Mouse (Mus musculus): ENCODE measurements around the gene Olfr1168. TPM values are rescaled to one million over a fixed set of nuclear protein-coding genes. Genes with fewer than 3 reads are reported as not detected.
"Not testable (repeated sequence)": the region's sequence is repeated elsewhere in the genome, so short reads cannot be mapped to it uniquely, and the experiment has no call there.

Gene Olfr1168
- not detected for total RNA-seq (2021)

DNA sequence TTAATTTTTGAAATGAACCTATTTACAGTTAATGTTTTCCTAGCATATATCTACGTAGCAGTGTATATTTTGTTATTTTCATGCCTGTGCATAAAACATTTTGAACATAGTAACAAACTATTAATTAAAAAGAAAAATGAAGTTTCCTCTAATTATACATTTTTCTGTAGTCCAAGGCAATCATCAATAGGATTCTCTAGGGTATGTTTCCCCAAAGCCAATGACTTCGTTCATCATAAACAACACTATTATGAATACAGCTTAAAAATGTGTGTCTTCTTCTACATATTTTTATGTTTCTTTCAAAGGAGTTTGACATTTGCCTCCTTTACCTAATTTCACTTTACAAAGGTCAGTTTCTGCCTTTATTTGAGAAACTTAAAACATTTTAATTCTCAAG is at the start of gene Olfr1168:
TSS of gene Olfr1168 (plus strand) at position 301 of the 400 bp plus-strand sequence.
- DNase-seq (ENCODE audit: low spot score), result no peak
- intact Hi-C loops (cut with DNase I), result no loop called here

DNA sequence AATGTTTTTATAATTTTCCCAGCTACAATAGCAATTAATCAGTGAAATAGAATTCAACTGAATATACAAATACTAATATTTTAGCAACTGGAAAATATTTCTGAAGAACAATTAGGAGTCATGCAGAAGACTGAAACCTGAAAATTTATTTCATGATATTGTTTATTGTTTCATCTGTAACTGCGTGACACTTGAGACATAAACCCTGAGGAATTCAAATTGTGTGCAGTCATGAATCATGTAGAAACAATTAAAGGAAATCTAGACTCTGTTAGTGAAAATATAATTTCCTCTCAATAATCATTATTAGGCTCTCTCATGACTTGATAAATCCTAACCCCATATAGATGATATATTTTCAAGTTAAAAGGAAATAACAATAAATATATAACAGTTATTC is 26.6 kb upstream of the Olfr1168 start, which contains the start of gene Olfr1167:
TSS of gene Olfr1167 (minus strand) at position 101 of the 400 bp plus-strand sequence.
- DNase-seq (ENCODE audit: low spot score); intact Hi-C loops (cut with DNase I): not testable (repeated sequence)

DNA sequence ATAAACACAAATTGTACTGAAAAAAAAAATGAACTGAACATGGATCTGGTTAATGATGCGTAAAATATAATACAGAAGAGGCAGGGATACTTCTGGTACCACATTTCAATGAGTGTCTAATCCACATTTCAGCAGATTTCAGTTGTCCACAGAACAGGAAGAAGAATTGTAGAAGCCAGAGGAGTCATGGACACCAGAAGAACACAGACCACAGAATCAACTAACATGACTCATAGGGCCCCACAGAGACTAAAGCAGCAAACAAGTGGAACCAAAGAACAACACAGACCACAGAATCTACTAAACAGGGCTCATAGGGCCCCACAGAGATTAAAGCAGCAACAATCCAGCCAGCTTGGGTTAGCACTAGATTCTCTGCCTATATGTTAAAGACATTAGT is 39.1 kb downstream of the Olfr1168 start:
- intact Hi-C loops (cut with DNase I), result no loop called here

DNA sequence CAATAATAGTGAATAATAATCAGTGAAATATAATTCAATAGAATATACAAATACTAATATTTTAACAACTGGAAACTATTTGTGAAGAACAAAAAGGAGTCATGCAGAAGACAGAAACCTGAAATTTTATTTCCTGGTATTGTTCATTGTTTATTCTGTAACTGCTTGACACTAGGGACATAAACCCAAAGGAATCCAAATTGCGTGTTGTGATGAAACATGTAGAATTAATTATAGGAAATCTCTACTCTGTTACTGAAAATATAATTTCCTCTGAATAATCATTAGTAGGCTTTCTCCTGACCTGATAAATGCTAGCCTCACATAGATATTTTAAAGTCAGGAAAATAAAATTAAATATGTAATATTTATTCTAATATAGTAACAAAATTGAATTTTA is 46.6 kb downstream of the Olfr1168 start, which contains the start of gene Olfr1170:
TSS of gene Olfr1170 (minus strand) at position 101 of the 400 bp plus-strand sequence.
- intact Hi-C loops (cut with DNase I), result no loop called here

More for the DNA sequence above, 39.1 kb downstream of the Olfr1168 start:
- DNase-seq (ENCODE audit: low spot score), result no peak

More for the DNA sequence above, 46.6 kb downstream of the Olfr1168 start, which contains the start of gene Olfr1170:
- no peak for DNase-seq (ENCODE audit: low spot score)

Other genes starting within 250 kb of the Olfr1168 start
- gene Olfr1155, start 236.7 kb upstream of the Olfr1168 start, total RNA-seq (2021), result not detected
- gene Olfr1156, start 228.8 kb upstream of the Olfr1168 start, total RNA-seq (2021), result not detected
- gene Olfr1157, start 213.6 kb upstream of the Olfr1168 start, total RNA-seq (2021), result not detected
- gene Olfr74, start 207.2 kb upstream of the Olfr1168 start, total RNA-seq (2021), result not detected
- not detected for gene Olfr1158, start 191.8 kb upstream of the Olfr1168 start, total RNA-seq (2021)
- not detected for gene Olfr1160, start 173.6 kb upstream of the Olfr1168 start, total RNA-seq (2021)
- not detected for gene Olfr1161, start 159.1 kb upstream of the Olfr1168 start, total RNA-seq (2021)
- not detected for gene Olfr73, start 144.2 kb upstream of the Olfr1168 start, total RNA-seq (2021)
- not detected for gene Olfr1162, start 130.8 kb upstream of the Olfr1168 start, total RNA-seq (2021)
- gene Olfr1163, start 110.0 kb upstream of the Olfr1168 start, total RNA-seq (2021), result not detected
- gene Olfr1164, start 87.9 kb upstream of the Olfr1168 start, total RNA-seq (2021), result not detected
- not detected for gene Olfr1166, start 53.6 kb upstream of the Olfr1168 start, total RNA-seq (2021)
- not detected for gene Olfr1167, start 26.7 kb upstream of the Olfr1168 start, total RNA-seq (2021)
- gene Olfr1170, start 46.5 kb downstream of the Olfr1168 start, total RNA-seq (2021), result not detected
- not detected for gene Olfr1173, start 98.0 kb downstream of the Olfr1168 start, total RNA-seq (2021)
- not detected for gene Olfr1174-ps, start 133.3 kb downstream of the Olfr1168 start, total RNA-seq (2021)
- gene Olfr1175-ps, start 145.3 kb downstream of the Olfr1168 start, total RNA-seq (2021), result not detected
- not detected for gene Olfr1176, start 154.8 kb downstream of the Olfr1168 start, total RNA-seq (2021)
- gene Olfr1177-ps, start 164.6 kb downstream of the Olfr1168 start, total RNA-seq (2021), result not detected
- not detected for gene Olfr1178, start 205.2 kb downstream of the Olfr1168 start, total RNA-seq (2021)
- not detected for gene Olfr1179, start 224.6 kb downstream of the Olfr1168 start, total RNA-seq (2021)
- gene Olfr1180, start 237.3 kb downstream of the Olfr1168 start, total RNA-seq (2021), result not detected
- gene Olfr1181, start 244.3 kb downstream of the Olfr1168 start, total RNA-seq (2021), result not detected

All from heart, postnatal 25 days (tissue).